Mouse (Mus musculus): Measurements from ENCODE around the gene Wdr1. TPM values are rescaled to one million over a fixed set of nuclear protein-coding genes. Genes with fewer than 3 reads are reported as not detected.

The Wdr1 gene
- polyA plus RNA-seq (2015; fragmentation: Nextera tagmentation; extraction: Ambion mirVana), result 195 and 203 TPM in 2 replicates

GRCm38 (mm10) chr5:38563121-38563520 is at the start of gene Wdr1:
Gene Wdr1, minus strand, starts transcription at chr5:38563221.

GRCm38 (mm10) chr5:38502992-38503391 is 60.0 kb downstream of the Wdr1 start, which contains the start of gene Slc2a9:
Gene Slc2a9, minus strand, starts transcription at chr5:38503143.

Other genes with a start within 250 kb of the Wdr1 start
- gene Drd5, start 243.9 kb downstream of the Wdr1 start, polyA plus RNA-seq (2015; fragmentation: Nextera tagmentation; extraction: Ambion mirVana), result not detected in 2 replicates
- 0.41 and 0.52 TPM in 2 replicates for gene Slc2a9, start 60.1 kb downstream of the Wdr1 start, polyA plus RNA-seq (2015; fragmentation: Nextera tagmentation; extraction: Ambion mirVana)
- gene Zfp518b, start 121.6 kb upstream of the Wdr1 start, polyA plus RNA-seq (2015; fragmentation: Nextera tagmentation; extraction: Ambion mirVana), result 2.4 and 3.6 TPM in 2 replicates

All from skeletal muscle tissue, postnatal 0 days (tissue).